In genomic region chr4:81988796-81989195, GRCm38 (mm10) we compare ENCODE assay signal across 18 mouse cellular contexts.
"Had no signal": no experiment of that assay in that cellular context is flagged by ENCODE, and none has a peak within 500 bp of the region (broad histone marks: within the 10 kb centered on the region; RNA-seq: fewer than 3 reads in every experiment).

No protein-coding gene starts in this region.

- H3K9me3 ChIP-seq: midbrain, embryonic 13.5 days; neural tube, embryonic 13.5 days; neural tube, embryonic 15.5 days had no signal

- H3K4me2 ChIP-seq: lung, embryonic 14.5 days; midbrain, embryonic 11.5 days; midbrain, embryonic 13.5 days; neural tube, embryonic 13.5 days; neural tube, embryonic 15.5 days had no signal

- ATAC-seq: midbrain, embryonic 13.5 days; midbrain, embryonic 16.5 days had no signal

- H3K27me3 ChIP-seq: midbrain, embryonic 13.5 days; neural tube, embryonic 13.5 days; neural tube, embryonic 15.5 days had no signal

- H3K36me3 ChIP-seq: midbrain, embryonic 13.5 days; neural tube, embryonic 13.5 days; neural tube, embryonic 15.5 days had no signal

- H3K9ac ChIP-seq: lung, embryonic 14.5 days; midbrain, embryonic 13.5 days; neural tube, embryonic 13.5 days; neural tube, embryonic 15.5 days had no signal

- H3K4me3 ChIP-seq: midbrain, embryonic 13.5 days; myocyte; neural tube, embryonic 13.5 days; neural tube, embryonic 15.5 days had no signal

- H3K27ac ChIP-seq: midbrain, embryonic 13.5 days; neural tube, embryonic 13.5 days; neural tube, embryonic 15.5 days had no signal

- DNase-seq: lung, adult 18-20 months; lung, embryonic 14.5 days; lung, postnatal 10 days; lung, postnatal 4 days; retina, postnatal 1 day; right cerebral cortex, adult 18-20 months; right cerebral cortex, postnatal 25 days; right cerebral cortex, postnatal 4 days; spleen, adult 18-20 months; thymus, adult 18-20 months; thymus, postnatal 14 days; thymus, postnatal 36 days had no signal

- H3K4me1 ChIP-seq: midbrain, embryonic 13.5 days; neural tube, embryonic 13.5 days; neural tube, embryonic 15.5 days had no signal
